Mouse (Mus musculus) midbrain, postnatal 0 days (tissue): ENCODE measurements around the gene Fermt1. TPM values are rescaled to one million over a fixed set of nuclear protein-coding genes. Genes with fewer than 3 reads are reported as not detected.
A peak's percentile ranks its signal among the peaks of the same experiment; 100 is the strongest.

ENCODE experiments used
- ATAC-seq: fragments of 200-750 bp; cut with Nextera tagmentation; 2 replicates; pipeline ENCODE4 v1.8.0; 2017; ENCODE audit warnings: moderate number of reproducible peaks, mild to moderate bottlenecking, moderate TSS enrichment, moderate library complexity; ENCODE audit not compliant: low FRiP score
- DNase-seq: peaks from one replicate; pipeline ENCODE4 v3.0.0-alpha.2; 2015; ENCODE audit warnings: low spot score
- H3K27ac ChIP-seq: fragments of 300-500 bp; sonication (generic); 2 replicates; pipeline ENCODE4 v1.5.1; 2014; ENCODE audit warnings: low read depth, mild to moderate bottlenecking, low read length, mixed read lengths
- H3K27me3 ChIP-seq: fragments of 300-500 bp; sonication (generic); 2 replicates; pipeline ENCODE4 v1.6.1; 2014; ENCODE audit warnings: low read length, control low read depth, mixed read lengths; ENCODE audit not compliant: insufficient read depth
- H3K36me3 ChIP-seq: fragments of 300-500 bp; sonication (generic); 2 replicates; pipeline ENCODE4 v1.6.1; 2014; ENCODE audit warnings: low read length, control low read depth, mixed read lengths; ENCODE audit not compliant: insufficient read depth
- H3K4me1 ChIP-seq: fragments of 300-500 bp; sonication (generic); 2 replicates; pipeline ENCODE4 v1.6.1; 2014; ENCODE audit warnings: mild to moderate bottlenecking, control low read depth, antibody characterized with exemption, low read length, mixed read lengths; ENCODE audit not compliant: insufficient read depth
- H3K4me2 ChIP-seq: fragments of 300-500 bp; sonication (generic); 2 replicates; pipeline ENCODE4 v1.6.1; 2014; ENCODE audit warnings: low read depth, mild to moderate bottlenecking, low read length, mixed read lengths; ENCODE audit not compliant: poor library complexity, severe bottlenecking
- H3K4me3 ChIP-seq: fragments of 300-500 bp; sonication (generic); 2 replicates; pipeline ENCODE4 v1.5.1; 2014; ENCODE audit warnings: low read depth, mild to moderate bottlenecking, low read length, moderate library complexity
- H3K9ac ChIP-seq: fragments of 300-500 bp; sonication (generic); replicated peaks from 2 replicates; pipeline ENCODE4 v1.6.1; 2014; ENCODE audit warnings: mild to moderate bottlenecking, low read length, moderate library complexity, mixed read lengths; ENCODE audit not compliant: poor library complexity, severe bottlenecking
- H3K9me3 ChIP-seq: fragments of 300-500 bp; sonication (generic); 2 replicates; pipeline ENCODE4 v1.6.1; 2016; ENCODE audit warnings: low read length, control low read depth
- CTCF ChIP-seq: IDR thresholded peaks from 2 replicates; pipeline ENCODE4 v1.5.1; 2016; ENCODE audit warnings: antibody characterized with exemption, mild to moderate bottlenecking
- WGBS: fragments of 180-500 bp; shearing (Covaris S2); extraction: QIAGEN DNeasy Blood & Tissue Kit; methylation state at CpG from one replicate; pipeline ENCODE4 v1.1.7; 2014; 5-methylcytosine and 5-hydroxymethylcytosine counted together
- polyA plus RNA-seq: library from polyadenylated mRNA; unstranded; fragments of >200 nt; fragmentation: Nextera tagmentation; extraction: Ambion mirVana; gene quantifications from 2 replicates; pipeline ENCODE4 v1.2.1, GENCODE M21; 2015
- total RNA-seq: library from RNA; depleted of rRNA; stranded (reverse); fragments of >200 nt; gene quantifications from 2 replicates; pipeline ENCODE4 v1.2.3, GENCODE M21; 2014

The Fermt1 gene
- total and polyA plus RNA-seq, 2 experiments from 2014 or later, result 0.22 TPM; not detected in 1

DNA sequence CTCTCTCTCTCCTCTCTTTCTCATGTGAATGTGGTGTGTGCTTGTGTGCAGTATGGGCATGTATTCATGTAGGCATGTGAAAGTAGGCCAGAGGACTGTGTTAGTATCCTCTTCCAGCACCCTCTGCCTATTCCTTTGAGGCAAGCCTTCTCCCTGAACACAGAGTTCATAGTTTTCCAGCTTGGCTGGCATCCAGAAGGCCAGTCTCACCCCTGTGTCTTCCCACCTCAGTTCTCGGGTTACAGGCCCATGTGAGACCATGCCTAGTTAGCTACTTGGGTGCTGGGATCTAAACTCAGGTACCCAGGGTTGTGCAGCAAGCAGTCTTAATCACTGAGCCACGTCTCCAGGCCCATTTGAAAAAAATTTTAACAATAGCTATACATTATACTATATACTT is 17.8 kb downstream of the Fermt1 start:
- no peak for ATAC-seq
- 58% methylated on average over 2 of the region's 2 CpGs for WGBS

DNA sequence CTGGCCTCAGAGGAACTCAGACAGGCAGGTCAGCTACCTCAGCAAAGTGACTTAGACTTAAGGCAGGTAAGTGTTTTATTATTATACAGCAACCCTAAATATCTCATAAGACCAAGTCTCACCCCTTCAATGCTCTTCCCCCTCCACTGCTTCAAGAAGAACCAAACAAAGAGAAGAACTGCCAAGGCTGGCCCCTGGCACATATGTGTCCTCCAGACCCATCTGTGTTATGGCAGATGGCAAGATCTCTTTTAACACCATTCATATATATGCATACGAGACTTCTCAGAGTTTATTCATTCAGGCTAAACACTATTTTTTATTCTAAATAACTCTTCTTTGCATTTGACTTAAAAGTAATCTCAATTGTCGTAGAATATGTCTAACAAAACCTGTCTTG is 18.4 kb downstream of the Fermt1 start:
- Histone ChIP-seq H3K36me3 (no peaks in the 10 kb centered on the region), H3K27ac (no peak overlapping the region), H3K27me3 (no peaks in the 10 kb centered on the region), H3K9ac (no peak overlapping the region), H3K4me3 (no peak overlapping the region), H3K4me1 (no peaks in the 10 kb centered on the region), H3K9me3 (no peaks in the 10 kb centered on the region), H3K4me2 (no peak overlapping the region)
- no peak for TF ChIP-seq CTCF
- WGBS, result 77% methylated on average over 2 of the region's 2 CpGs
- DNase-seq (peak; percentile 47), ATAC-seq (no peak)

More for the DNA sequence above, 17.8 kb downstream of the Fermt1 start:
- Histone ChIP-seq H3K4me1 (no peaks in the 10 kb centered on the region), H3K9ac (no peak overlapping the region), H3K4me2 (no peak overlapping the region), H3K27ac (no peak overlapping the region), H3K9me3 (no peaks in the 10 kb centered on the region), H3K36me3 (no peaks in the 10 kb centered on the region), H3K27me3 (no peaks in the 10 kb centered on the region), H3K4me3 (no peak overlapping the region)
- DNase-seq, result no peak
- no peak for TF ChIP-seq CTCF

DNA sequence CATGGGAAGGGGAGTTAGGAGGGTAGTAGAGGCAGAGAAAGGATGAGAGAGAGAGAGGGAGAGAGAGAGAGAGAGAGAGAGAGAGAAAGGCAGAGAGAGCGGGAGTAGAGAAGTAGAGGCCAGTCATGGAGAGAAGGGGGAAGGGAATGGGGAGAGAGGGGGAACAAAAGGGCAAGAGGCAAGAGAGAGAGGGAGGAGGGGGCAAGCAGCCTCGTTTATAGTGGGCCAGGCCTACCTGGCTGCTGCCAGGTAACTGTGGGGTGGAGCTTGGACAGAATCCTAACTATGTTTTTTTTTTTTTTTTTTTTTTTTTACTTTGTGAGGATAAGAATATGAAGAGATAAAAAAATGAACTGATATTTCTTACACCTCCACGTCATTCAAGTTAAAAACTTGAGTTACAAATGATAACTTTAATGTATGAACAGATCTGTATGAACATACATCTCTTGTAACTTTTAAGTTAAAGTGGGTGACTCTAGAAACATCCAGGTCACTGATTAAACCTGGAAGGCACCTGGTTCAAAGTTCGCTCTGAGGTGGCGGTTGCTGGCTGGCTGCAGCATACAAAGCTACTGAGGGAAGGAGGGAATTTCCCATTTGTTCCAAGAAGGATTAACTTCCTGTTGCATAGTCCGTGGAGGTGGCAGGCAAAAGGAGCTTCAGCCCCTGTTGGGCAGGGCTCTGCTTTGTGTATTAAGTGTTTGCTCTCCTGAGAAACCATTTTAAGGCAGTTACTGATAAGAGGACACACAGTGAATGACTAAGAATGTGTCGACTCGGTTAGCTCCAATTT is 22.2 kb downstream of the Fermt1 start:
- no peaks in the 10 kb centered on the region for H3K27me3 ChIP-seq
- no peak overlapping the region for H3K27ac ChIP-seq
- H3K9me3 ChIP-seq, result no peaks in the 10 kb centered on the region
- H3K4me3 ChIP-seq, result no peak overlapping the region
- DNase-seq, result no peak
- no peak overlapping the region for H3K4me2 ChIP-seq
- WGBS, result 47% methylated on average over 8 of the region's 8 CpGs
- no peak for TF ChIP-seq CTCF
- no peaks in the 10 kb centered on the region for H3K36me3 ChIP-seq
- H3K4me1 ChIP-seq, result no peaks in the 10 kb centered on the region
- ATAC-seq, result no peak
- H3K9ac ChIP-seq, result no peak overlapping the region

DNA sequence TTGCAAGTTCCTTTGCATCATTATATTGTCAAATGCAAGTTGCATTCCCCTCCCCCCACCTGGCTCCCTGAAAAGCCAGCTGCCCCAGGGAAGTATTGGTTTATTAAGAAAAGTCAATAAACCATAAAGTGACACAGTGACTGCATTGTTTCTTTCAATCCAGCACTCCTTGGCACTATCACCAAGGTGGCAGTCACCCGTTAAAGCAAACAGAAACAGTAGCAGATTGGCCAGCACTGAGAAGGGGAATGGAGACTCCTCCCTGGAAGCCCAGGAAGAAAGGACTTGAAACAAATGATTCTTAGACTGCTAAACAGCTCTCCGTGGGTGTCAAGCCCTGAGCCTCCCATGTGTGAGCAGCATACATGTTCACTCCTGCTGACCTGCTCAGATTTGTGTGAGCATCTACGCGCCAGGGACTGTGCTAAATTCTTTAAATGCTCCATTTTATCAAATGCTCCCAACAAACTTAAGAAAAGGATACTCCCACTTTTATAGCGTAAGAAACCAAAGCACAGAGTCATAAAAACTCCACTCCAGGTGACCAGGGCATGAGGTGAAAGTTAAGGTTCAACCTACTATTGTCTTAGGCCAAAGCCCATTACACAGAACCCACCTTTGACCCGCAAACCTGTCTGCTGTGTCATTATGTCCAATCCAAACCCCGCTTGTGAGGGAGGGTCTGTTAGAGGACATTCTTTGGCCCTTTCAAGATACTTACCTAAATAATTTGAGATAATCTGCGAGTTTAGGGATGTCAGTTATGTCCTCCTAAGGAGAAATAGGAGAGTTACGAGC is 23.4 kb downstream of the Fermt1 start:
- DNase-seq (no peak), ATAC-seq (no peak)
- no peaks in the 10 kb centered on the region for H3K9me3 ChIP-seq
- TF ChIP-seq CTCF, result no peak
- H3K9ac ChIP-seq, result no peak overlapping the region
- no peaks in the 10 kb centered on the region for H3K4me1 ChIP-seq
- no peak overlapping the region for H3K27ac ChIP-seq
- H3K4me3 ChIP-seq, result no peak overlapping the region
- WGBS, result 76% methylated on average over 9 of the region's 9 CpGs
- H3K27me3 ChIP-seq, result no peaks in the 10 kb centered on the region
- no peaks in the 10 kb centered on the region for H3K36me3 ChIP-seq
- no peak overlapping the region for H3K4me2 ChIP-seq

DNA sequence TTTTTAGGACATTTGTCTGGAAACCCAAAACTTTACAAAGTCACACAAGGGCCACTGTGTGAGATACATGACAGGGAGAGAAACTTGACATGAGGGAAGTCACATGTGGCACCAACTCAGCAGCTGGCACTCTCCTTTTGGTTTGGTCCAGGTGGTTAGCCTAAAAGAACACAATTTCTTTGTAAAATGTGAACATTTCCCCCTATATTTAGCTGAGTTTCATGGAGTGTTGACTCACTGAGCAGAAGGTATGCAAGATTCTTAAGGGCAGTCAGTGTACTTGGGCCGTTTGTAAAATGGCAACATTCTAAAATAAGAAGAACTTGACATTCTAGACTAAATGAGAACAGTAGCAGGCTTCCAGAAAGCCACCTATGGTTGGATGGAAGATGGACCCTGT is 30.9 kb downstream of the Fermt1 start:
- Histone ChIP-seq H3K4me3 (no peak overlapping the region), H3K4me1 (no peaks in the 10 kb centered on the region), H3K4me2 (no peak overlapping the region), H3K36me3 (no peaks in the 10 kb centered on the region), H3K9ac (no peak overlapping the region), H3K27me3 (no peaks in the 10 kb centered on the region), H3K9me3 (no peaks in the 10 kb centered on the region; the same call in 1 of the 2 replicates), H3K27ac (no peak overlapping the region)
- TF ChIP-seq CTCF, result no peak
- DNase-seq (no peak), ATAC-seq (no peak)
- 73% methylated on average over 1 of the region's 1 CpGs for WGBS

DNA sequence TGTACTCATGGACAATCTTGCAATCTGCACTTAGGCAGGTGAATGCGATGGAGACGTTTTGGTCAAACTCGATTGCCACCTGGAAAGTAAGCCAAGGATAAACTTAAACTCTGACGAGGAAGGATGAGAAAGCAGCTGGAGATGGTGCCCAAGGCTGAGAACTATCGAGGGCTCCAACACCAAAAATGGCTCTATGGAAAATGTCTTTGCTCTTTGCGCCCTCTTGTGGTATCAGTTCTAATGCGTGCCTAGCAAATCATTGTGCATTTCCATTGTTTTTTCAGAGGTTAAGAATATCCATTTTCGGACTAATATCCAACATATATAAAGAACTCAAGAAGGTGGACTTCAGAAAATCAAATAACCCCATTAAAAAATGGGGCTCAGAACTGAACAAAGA is 38.9 kb downstream of the Fermt1 start:
- 32% methylated on average over 8 of the region's 8 CpGs for WGBS
- Histone ChIP-seq H3K36me3 (no peaks in the 10 kb centered on the region), H3K4me2 (no peak overlapping the region), H3K27ac (no peak overlapping the region), H3K4me3 (no peak overlapping the region), H3K9ac (no peak overlapping the region), H3K27me3 (no peaks in the 10 kb centered on the region), H3K4me1 (no peaks in the 10 kb centered on the region), H3K9me3 (no peaks in the 10 kb centered on the region; the same call in 1 of the 2 replicates)
- DNase-seq, result peak; percentile 41
- peak; percentile 38 for TF ChIP-seq CTCF
- no peak for ATAC-seq
